Mouse (Mus musculus): Measurements from ENCODE around the gene Ubl3.

DNA sequence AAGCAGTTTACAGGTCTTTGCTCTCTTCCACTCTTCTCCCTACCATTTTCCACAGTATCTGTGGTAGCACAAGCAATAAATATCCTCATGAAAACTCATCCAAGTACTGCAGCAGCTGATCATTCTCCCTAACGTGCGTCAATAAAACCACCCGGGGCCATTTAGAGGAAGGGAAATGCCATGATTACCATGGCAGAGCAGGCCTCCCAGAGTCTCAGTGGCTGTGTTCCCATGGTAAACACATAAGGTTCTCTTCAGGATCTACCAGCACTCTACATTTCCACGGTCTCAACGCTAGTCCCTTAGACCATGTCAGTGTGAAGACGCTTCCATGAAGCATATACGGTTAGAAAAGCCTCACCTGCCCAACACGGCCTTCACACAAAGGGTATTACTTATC is 26.0 kb downstream of the Ubl3 start:
- TF ChIP-seq POLR2A (IDR thresholded peaks at IDR 0.05; ENCODE audit: borderline replicate concordance, extremely low read depth, low read depth, low read length): no peak
- TF ChIP-seq CTCF (IDR thresholded peaks at IDR 0.05; ENCODE audit: insufficient read depth, low read length): no peak

All from lung, adult 2 months (tissue).